Mouse (Mus musculus) liver, embryonic 15.5 days (tissue): ENCODE data around the gene Vti1a. TPM values are rescaled to one million over a fixed set of nuclear protein-coding genes. Genes with fewer than 3 reads are reported as not detected.

Experiments
- ATAC-seq: fragments of 200-750 bp; cut with Nextera tagmentation; 2 replicates; pipeline ENCODE4 v1.8.0; 2017; ENCODE audit warnings: moderate number of reproducible peaks, mild to moderate bottlenecking, moderate library complexity; ENCODE audit not compliant: insufficient read depth
- H3K27ac ChIP-seq: fragments of 300-500 bp; sonication (generic); replicated peaks from 2 replicates; pipeline ENCODE4 v1.5.1; 2015; ENCODE audit warnings: mild to moderate bottlenecking, inconsistent platforms
- H3K27me3 ChIP-seq: fragments of 300-500 bp; sonication (generic); 2 replicates; pipeline ENCODE4 v1.6.1; 2015; ENCODE audit warnings: mild to moderate bottlenecking, inconsistent platforms
- H3K36me3 ChIP-seq: fragments of 300-500 bp; sonication (generic); replicated peaks from 2 replicates; pipeline ENCODE4 v1.6.1; 2015; ENCODE audit warnings: moderate library complexity, mild to moderate bottlenecking, inconsistent platforms
- H3K4me1 ChIP-seq: fragments of 300-500 bp; sonication (generic); replicated peaks from 2 replicates; pipeline ENCODE4 v1.6.1; 2015; ENCODE audit warnings: inconsistent platforms
- H3K4me2 ChIP-seq: fragments of 300-500 bp; sonication (generic); 2 replicates; pipeline ENCODE4 v1.6.1; 2015; ENCODE audit warnings: moderate library complexity, mild to moderate bottlenecking, inconsistent platforms
- H3K4me3 ChIP-seq: fragments of 300-500 bp; sonication (generic); replicated peaks from 2 replicates; pipeline ENCODE4 v1.5.1; 2015; ENCODE audit warnings: mild to moderate bottlenecking, inconsistent platforms
- H3K9ac ChIP-seq: fragments of 300-500 bp; sonication (generic); 2 replicates; pipeline ENCODE4 v1.6.1; 2015; ENCODE audit warnings: moderate library complexity, mild to moderate bottlenecking, inconsistent platforms
- H3K9me3 ChIP-seq: fragments of 300-500 bp; sonication (generic); replicated peaks from 2 replicates; pipeline ENCODE4 v1.6.1; 2016; ENCODE audit warnings: inconsistent platforms
- WGBS: fragments of 180-500 bp; shearing (Covaris S2); methylation state at CpG from one replicate; pipeline ENCODE4 v1.1.7; 2015; ENCODE audit warnings: mixed read lengths; ENCODE audit not compliant: insufficient replicate concordance; 5-methylcytosine and 5-hydroxymethylcytosine counted together
- polyA plus RNA-seq: library from polyadenylated mRNA; unstranded; fragments of >200 nt; fragmentation: Nextera tagmentation; extraction: Ambion mirVana; gene quantifications from 2 replicates; pipeline ENCODE4 v1.2.1, GENCODE M21; 2015

Vti1a gene
- polyA plus RNA-seq, 1 experiment from 2014 or later = 13.7 TPM

- H3K36me3 ChIP-seq = peaks cover 64% of the 10 kb centered on the region
- ATAC-seq = no peak
Measured at GRCm38 (mm10) chr19:55311874-55312273, 4.2 kb upstream of the Vti1a start.

GRCm38 (mm10) chr19:55313649-55314048, 2.4 kb upstream of the Vti1a start:
- Histone ChIP-seq H3K27me3 (no peaks in the 10 kb centered on the region), H3K9ac (no peak overlapping the region), H3K4me3 (no peak overlapping the region), H3K27ac (no peak overlapping the region), H3K4me2 (peak overlapping the region; percentile 92; the same call in 1 of the 2 replicates), H3K4me1 (peaks cover 42% of the 10 kb centered on the region), H3K9me3 (no peaks in the 10 kb centered on the region), H3K36me3 (peaks cover 49% of the 10 kb centered on the region)
- ATAC-seq = no peak
- 95% methylated on average over 2 of the region's 2 CpGs for WGBS

More at GRCm38 (mm10) chr19:55311874-55312273, 4.2 kb upstream of the Vti1a start:
- no peaks in the 10 kb centered on the region for H3K27me3 ChIP-seq
- H3K9me3 ChIP-seq = no peaks in the 10 kb centered on the region
- 80% methylated on average over 8 of the region's 8 CpGs for WGBS
- no peak overlapping the region for H3K27ac ChIP-seq
- H3K4me3 ChIP-seq = no peak overlapping the region
- 0 out of 2 replicates have a peak overlapping the region, but pooled peaks have one; percentile 16 for H3K4me2 ChIP-seq
- H3K9ac ChIP-seq = no peak overlapping the region
- peaks cover 32% of the 10 kb centered on the region for H3K4me1 ChIP-seq

DNA sequence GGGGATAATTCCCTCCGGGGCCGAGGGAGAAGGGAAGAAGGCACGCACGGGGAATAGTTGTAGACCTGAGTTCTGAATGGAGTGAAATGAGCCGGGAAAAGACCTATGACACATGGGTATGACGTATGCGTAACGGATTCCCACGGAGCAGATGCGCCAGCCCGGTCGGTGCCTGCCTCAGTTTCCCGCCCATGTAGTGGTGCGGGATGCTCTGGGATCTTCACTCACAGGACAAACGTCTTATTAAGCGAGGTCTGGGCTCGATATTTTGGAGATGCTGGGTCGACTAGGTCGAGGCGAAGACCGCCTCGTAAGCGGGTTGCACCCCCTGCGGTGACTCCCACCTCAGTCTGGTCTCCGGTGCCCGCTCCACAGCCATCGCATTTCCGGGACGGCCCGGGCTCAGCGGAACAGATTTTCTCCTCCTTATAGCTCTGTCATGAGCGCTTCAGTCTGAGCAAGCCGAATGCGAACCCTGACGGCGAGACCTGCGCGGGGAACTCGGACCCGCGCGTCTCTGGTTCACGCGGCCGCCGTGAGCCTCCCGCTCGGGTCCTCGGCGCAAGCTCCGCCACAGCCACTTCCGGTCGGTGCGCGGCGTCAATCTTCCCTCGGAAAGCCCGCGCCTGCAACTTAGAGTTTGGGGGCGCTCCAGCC, 515 bp upstream of the Vti1a start, which contains the start of gene Zdhhc6:
TSS of gene Zdhhc6 (minus strand) at position 581 of the 657 bp plus-strand sequence.
- Histone ChIP-seq H3K9me3 (no peaks in the 10 kb centered on the region), H3K27ac (peak within 1 kb of the TSS; percentile 90), H3K4me3 (peak within 1 kb of the TSS; percentile 80), H3K27me3 (no peaks in the 10 kb centered on the region), H3K4me1 (peaks cover 42% of the 10 kb centered on the region), H3K9ac (peak within 1 kb of the TSS; percentile 77), H3K4me2 (peak within 1 kb of the TSS; percentile 92), H3K36me3 (peaks cover 30% of the 10 kb centered on the region)
- WGBS = under 1% methylated on average over 60 of the region's 60 CpGs
- ATAC-seq = peak; percentile 71

DNA sequence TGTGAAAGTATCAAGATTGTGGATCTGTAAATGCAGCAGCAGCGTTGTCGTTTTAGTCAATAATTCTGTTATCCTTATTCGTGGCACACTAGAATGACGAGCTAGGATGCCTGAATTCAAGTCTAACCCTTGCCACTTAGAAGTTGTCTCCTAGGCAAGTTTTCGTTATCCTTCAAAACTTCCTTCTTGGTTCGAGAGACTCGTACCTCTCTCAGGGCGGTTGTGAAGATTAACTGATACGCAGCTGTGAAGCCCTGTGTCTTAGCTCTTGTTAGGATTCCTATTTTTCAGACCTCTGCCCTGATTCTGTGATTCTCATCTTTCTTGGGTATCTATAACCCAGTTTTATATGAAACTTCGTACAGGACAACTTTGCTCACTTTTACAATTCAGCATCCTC, 806 bp downstream of the Vti1a start:
- peaks cover 17% of the 10 kb centered on the region for H3K36me3 ChIP-seq
- no peaks in the 10 kb centered on the region for H3K9me3 ChIP-seq
- H3K4me1 ChIP-seq = peaks cover 42% of the 10 kb centered on the region
- H3K27me3 ChIP-seq = no peaks in the 10 kb centered on the region
- peak overlapping the region; percentile 80 for H3K4me3 ChIP-seq
- ATAC-seq = no peak
- H3K4me2 ChIP-seq = peak overlapping the region; percentile 92
- peak overlapping the region; percentile 77 for H3K9ac ChIP-seq
- no peak overlapping the region for H3K27ac ChIP-seq
- WGBS = 23% methylated on average over 10 of the region's 10 CpGs

DNA sequence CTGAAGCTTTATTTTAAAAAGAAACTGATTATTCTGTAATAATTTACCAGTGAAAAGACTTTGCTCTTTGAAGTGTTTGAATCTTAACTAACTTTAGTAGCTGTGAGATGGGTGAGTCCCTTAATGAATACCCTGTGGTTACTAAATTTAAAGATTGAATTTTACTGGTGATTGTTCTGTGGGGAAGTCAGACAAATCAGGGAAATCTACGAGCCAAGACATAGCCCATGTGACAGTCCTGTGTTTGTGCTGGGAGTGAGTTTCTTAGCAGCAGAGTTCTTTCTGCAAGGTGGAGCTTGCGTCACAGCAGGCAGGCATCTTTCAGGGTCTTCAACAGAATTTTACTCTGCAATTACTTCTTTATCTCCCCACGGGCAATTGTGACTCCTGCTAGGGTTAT, 2.9 kb downstream of the Vti1a start:
- no peak overlapping the region for H3K4me3 ChIP-seq
- H3K27me3 ChIP-seq = no peaks in the 10 kb centered on the region
- no peak for ATAC-seq
- H3K36me3 ChIP-seq = peaks cover 19% of the 10 kb centered on the region
- peaks cover 28% of the 10 kb centered on the region for H3K4me1 ChIP-seq
- no peak overlapping the region for H3K9ac ChIP-seq
- no peak overlapping the region for H3K27ac ChIP-seq
- WGBS = 62% methylated on average over 3 of the region's 3 CpGs
- H3K9me3 ChIP-seq = no peaks in the 10 kb centered on the region
- H3K4me2 ChIP-seq = no peak overlapping the region

- Histone ChIP-seq H3K4me1 (peaks cover 24% of the 10 kb centered on the region), H3K9ac (no peak overlapping the region), H3K4me2 (no peak overlapping the region), H3K27ac (no peak overlapping the region), H3K27me3 (no peaks in the 10 kb centered on the region), H3K4me3 (no peak overlapping the region), H3K36me3 (peaks cover 19% of the 10 kb centered on the region), H3K9me3 (no peaks in the 10 kb centered on the region)
- no peak for ATAC-seq
- 72% methylated on average over 5 of the region's 5 CpGs for WGBS
Measured at GRCm38 (mm10) chr19:55319521-55319920, 3.4 kb downstream of the Vti1a start.

GRCm38 (mm10) chr19:55322604-55323003, 6.5 kb downstream of the Vti1a start:
- H3K4me3 ChIP-seq = no peak overlapping the region
- no peak for ATAC-seq
- peaks cover 6% of the 10 kb centered on the region for H3K4me1 ChIP-seq
- WGBS = 74% methylated on average over 8 of the region's 8 CpGs
- peaks cover 29% of the 10 kb centered on the region for H3K36me3 ChIP-seq
- no peak overlapping the region for H3K27ac ChIP-seq
- H3K4me2 ChIP-seq = no peak overlapping the region
- no peaks in the 10 kb centered on the region for H3K9me3 ChIP-seq
- H3K9ac ChIP-seq = no peak overlapping the region
- no peaks in the 10 kb centered on the region for H3K27me3 ChIP-seq

- no peaks in the 10 kb centered on the region for H3K27me3 ChIP-seq
- no peaks in the 10 kb centered on the region for H3K9me3 ChIP-seq
- H3K4me3 ChIP-seq = no peak overlapping the region
- H3K4me1 ChIP-seq = peaks cover 4% of the 10 kb centered on the region; the same call in 1 of the 2 replicates
- no peak overlapping the region for H3K4me2 ChIP-seq
- H3K36me3 ChIP-seq = peaks cover 68% of the 10 kb centered on the region
- no peak overlapping the region for H3K27ac ChIP-seq
- no peak overlapping the region for H3K9ac ChIP-seq
- WGBS = 45% methylated on average over 4 of the region's 4 CpGs
- ATAC-seq = no peak
Measured at GRCm38 (mm10) chr19:55327510-55327909, 11.4 kb downstream of the Vti1a start.

DNA sequence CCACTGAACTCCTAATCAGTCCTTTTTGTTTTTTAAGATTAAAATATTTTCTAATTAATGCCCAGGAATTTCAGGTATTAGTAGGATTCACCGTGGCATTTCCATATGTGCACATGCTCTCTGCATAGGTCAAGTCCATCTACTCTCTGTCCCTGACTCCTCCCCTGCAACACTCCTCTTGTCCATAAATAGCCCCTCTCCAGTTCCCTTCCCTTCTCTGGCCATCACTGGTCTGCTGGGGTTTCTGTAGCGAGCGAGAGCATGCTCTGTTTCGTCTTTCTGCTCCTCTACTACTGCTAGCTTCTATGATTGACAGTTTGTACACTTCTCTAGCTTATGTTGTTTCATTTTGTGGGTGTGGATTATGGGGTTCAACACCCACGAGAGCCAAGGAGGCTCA, 15.7 kb downstream of the Vti1a start:
- Histone ChIP-seq H3K4me2 (no peak overlapping the region), H3K4me3 (no peak overlapping the region), H3K9ac (no peak overlapping the region), H3K9me3 (no peaks in the 10 kb centered on the region), H3K4me1 (peaks cover 4% of the 10 kb centered on the region; the same call in 1 of the 2 replicates), H3K27me3 (no peaks in the 10 kb centered on the region), H3K27ac (no peak overlapping the region), H3K36me3 (peaks cover 54% of the 10 kb centered on the region)
- 80% methylated on average over 5 of the region's 5 CpGs for WGBS
- ATAC-seq = no peak

DNA sequence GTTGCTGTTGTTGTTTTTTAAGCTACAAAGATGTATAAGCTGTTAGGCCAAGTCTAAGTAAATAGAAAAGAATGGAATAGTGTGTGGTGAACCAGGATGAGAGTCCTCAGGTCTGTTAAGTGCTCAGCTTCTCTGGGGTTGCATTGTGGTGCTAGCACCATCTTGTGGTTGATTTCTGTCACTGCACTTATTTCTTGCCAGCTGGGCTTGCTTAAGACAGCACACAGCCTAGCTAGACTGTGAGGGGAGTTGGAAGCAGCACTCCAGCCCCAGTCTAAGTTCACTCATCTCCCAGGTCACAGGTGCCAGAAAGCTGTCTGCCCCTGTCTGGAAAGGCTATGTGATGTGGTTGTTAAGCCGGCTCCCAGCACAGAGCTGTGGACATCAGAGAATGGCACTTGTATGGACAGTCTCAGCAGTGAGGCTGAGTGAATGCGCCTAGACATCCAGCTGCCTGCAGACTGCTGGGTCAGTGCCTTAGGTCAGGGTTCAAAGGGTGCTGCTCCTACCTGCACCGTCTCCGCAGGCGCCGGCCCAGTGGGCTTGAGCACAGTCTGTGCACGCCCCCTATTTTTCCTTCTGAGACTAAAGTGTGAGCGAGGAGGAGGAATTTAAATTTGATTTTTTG, 16.7 kb downstream of the Vti1a start:
- peaks cover 54% of the 10 kb centered on the region for H3K36me3 ChIP-seq
- H3K27ac ChIP-seq = no peak overlapping the region
- peak; percentile 51 for ATAC-seq
- no peaks in the 10 kb centered on the region for H3K9me3 ChIP-seq
- no peak overlapping the region for H3K9ac ChIP-seq
- H3K4me1 ChIP-seq = no peaks in the 10 kb centered on the region
- WGBS = 84% methylated on average over 8 of the region's 8 CpGs
- H3K4me3 ChIP-seq = no peak overlapping the region
- no peak overlapping the region for H3K4me2 ChIP-seq
- no peaks in the 10 kb centered on the region for H3K27me3 ChIP-seq

- no peak overlapping the region for H3K27ac ChIP-seq
- no peaks in the 10 kb centered on the region for H3K4me1 ChIP-seq
- no peaks in the 10 kb centered on the region for H3K9me3 ChIP-seq
- H3K4me3 ChIP-seq = no peak overlapping the region
- no peak for ATAC-seq
- no peak overlapping the region for H3K9ac ChIP-seq
- peaks cover 25% of the 10 kb centered on the region for H3K36me3 ChIP-seq
- WGBS = 88% methylated on average over 1 of the region's 1 CpGs
- no peak overlapping the region for H3K4me2 ChIP-seq
- no peaks in the 10 kb centered on the region for H3K27me3 ChIP-seq
Measured at GRCm38 (mm10) chr19:55335881-55336280, 19.8 kb downstream of the Vti1a start.
